Mouse (Mus musculus): ENCODE results near the gene Plk5. TPM values are rescaled to one million over a fixed set of nuclear protein-coding genes. Genes with fewer than 3 reads are reported as not detected.

Gene Plk5
- polyA plus RNA-seq, 1 experiment, result 2.0 TPM

DNA sequence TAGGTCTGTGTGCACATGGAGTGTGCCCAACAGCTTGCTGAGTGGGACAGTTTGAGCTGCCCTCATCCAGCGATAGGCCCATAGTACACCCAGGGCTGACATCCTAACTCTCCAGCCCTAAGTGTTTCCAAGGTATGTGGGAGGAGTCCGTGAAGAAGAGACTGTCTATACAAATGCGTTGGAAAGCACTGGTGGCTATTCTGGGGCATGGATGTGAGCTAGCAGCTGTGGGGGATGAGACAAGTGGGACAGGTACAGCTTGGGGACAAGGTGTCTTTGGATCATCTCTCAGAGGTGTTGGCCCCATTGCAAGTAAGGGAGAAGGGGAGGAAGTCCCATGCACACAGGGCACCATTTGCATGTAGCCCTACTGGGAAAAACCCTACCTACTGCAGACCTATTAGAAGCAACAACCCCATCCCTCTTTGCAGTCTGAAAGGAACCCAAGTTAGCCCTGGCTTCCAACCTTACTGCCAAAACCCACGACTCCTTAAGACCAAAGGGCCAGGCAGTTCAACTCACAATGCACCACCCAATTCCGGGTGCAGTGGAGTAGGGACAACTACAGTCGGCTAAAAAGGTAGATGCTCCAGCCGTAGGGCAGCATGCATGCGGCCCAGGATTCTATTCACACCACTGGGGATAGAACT, 41.4 kb downstream of the Plk5 start:
- Histone ChIP-seq H3K27ac (ENCODE audit: insufficient read depth, low read depth, low read length) (no peak overlapping the region), H3K4me3 (ENCODE audit: insufficient read depth, low read depth, low read length) (no peak overlapping the region), H3K27me3 (replicated peaks; ENCODE audit: control insufficient read depth, insufficient read depth, low read length) (no peaks in the 10 kb centered on the region), H3K36me3 (ENCODE audit: control insufficient read depth, insufficient read depth, low read length) (no peaks in the 10 kb centered on the region; the same call in none of the 2 replicates), H3K4me1 (ENCODE audit: control insufficient read depth, insufficient read depth, low read length) (peaks cover 20% of the 10 kb centered on the region)
- no peak for DNase-seq
- 28% methylated on average over 8 of the region's 8 CpGs for WGBS
- TF ChIP-seq CTCF (conservative IDR thresholded peaks at IDR 0.05; ENCODE audit: insufficient read depth, insufficient read length, low read depth, low read length), result no peak
- no peak for TF ChIP-seq POLR2A (IDR thresholded peaks at IDR 0.05; ENCODE audit: low read depth, low read length)

DNA sequence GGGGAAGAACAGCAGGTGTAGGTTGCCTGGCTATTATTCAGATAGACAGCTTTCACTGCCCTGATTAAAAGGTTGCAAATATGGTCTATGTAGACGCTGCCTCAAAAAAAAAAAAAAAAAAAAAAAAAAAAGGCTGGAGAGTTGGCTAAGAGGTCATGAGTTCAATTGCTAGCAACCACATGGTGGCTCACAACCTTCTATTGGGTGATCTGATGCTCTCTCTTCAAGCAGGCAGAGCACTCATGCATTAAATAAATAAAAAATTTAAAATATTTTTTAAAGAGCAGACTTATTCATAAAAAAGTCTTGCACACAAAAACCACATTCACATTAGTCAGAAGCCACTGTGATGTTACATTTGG, 41.9 kb downstream of the Plk5 start:
- DNase-seq, result no peak
- peak overlapping the region; percentile 46; the same call in 1 of the 2 replicates for H3K4me3 ChIP-seq (ENCODE audit: insufficient read depth, low read depth, low read length)
- 0% methylated on average over 1 of the region's 1 CpGs for WGBS
- peaks cover 15% of the 10 kb centered on the region for H3K4me1 ChIP-seq (ENCODE audit: control insufficient read depth, insufficient read depth, low read length)
- no peaks in the 10 kb centered on the region; the same call in none of the 2 replicates for H3K36me3 ChIP-seq (ENCODE audit: control insufficient read depth, insufficient read depth, low read length)
- H3K27me3 ChIP-seq (replicated peaks; ENCODE audit: control insufficient read depth, insufficient read depth, low read length), result no peaks in the 10 kb centered on the region
- peak overlapping the region; percentile 18; the same call in 1 of the 2 replicates for H3K27ac ChIP-seq (ENCODE audit: insufficient read depth, low read depth, low read length)
- no peak for TF ChIP-seq CTCF (conservative IDR thresholded peaks at IDR 0.05; ENCODE audit: insufficient read depth, insufficient read length, low read depth, low read length)
- no peak for TF ChIP-seq POLR2A (IDR thresholded peaks at IDR 0.05; ENCODE audit: low read depth, low read length)

DNA sequence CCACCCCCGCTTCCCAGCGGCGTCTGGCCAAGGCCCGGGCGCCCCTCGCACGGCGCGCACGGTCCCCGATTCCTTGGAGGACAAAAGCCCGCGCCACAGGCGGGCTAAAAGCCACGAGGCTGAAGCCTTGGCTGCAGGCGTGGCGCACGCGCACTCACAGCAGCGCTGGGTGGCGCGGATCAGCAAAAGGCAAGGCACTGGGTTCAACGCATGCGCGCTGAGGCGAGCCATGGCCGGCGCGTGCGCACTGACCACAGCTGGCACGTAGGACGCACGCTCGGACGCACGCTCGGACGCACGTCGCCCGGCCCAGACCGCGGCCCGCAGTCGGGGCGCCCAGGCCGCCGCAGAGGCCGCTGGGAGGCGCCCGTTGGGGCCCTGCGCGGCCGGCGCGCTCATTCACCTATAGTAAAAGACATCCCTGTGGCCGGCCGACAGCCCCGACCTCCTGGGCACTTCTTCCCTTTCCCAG, 42.5 kb downstream of the Plk5 start:
- peak; percentile 99 for DNase-seq
- no peaks in the 10 kb centered on the region; the same call in none of the 2 replicates for H3K36me3 ChIP-seq (ENCODE audit: control insufficient read depth, insufficient read depth, low read length)
- H3K4me3 ChIP-seq (ENCODE audit: insufficient read depth, low read depth, low read length), result peak overlapping the region; percentile 59
- no peaks in the 10 kb centered on the region for H3K27me3 ChIP-seq (replicated peaks; ENCODE audit: control insufficient read depth, insufficient read depth, low read length)
- H3K27ac ChIP-seq (ENCODE audit: insufficient read depth, low read depth, low read length), result peak overlapping the region; percentile 84
- WGBS, result under 1% methylated on average over 59 of the region's 59 CpGs
- TF ChIP-seq POLR2A (IDR thresholded peaks at IDR 0.05; ENCODE audit: low read depth, low read length), result no peak
- 0 out of 2 replicates have a peak, but pooled peaks have one; percentile 4 for TF ChIP-seq CTCF (conservative IDR thresholded peaks at IDR 0.05; ENCODE audit: insufficient read depth, insufficient read length, low read depth, low read length)
- H3K4me1 ChIP-seq (ENCODE audit: control insufficient read depth, insufficient read depth, low read length), result peaks cover 14% of the 10 kb centered on the region

DNA sequence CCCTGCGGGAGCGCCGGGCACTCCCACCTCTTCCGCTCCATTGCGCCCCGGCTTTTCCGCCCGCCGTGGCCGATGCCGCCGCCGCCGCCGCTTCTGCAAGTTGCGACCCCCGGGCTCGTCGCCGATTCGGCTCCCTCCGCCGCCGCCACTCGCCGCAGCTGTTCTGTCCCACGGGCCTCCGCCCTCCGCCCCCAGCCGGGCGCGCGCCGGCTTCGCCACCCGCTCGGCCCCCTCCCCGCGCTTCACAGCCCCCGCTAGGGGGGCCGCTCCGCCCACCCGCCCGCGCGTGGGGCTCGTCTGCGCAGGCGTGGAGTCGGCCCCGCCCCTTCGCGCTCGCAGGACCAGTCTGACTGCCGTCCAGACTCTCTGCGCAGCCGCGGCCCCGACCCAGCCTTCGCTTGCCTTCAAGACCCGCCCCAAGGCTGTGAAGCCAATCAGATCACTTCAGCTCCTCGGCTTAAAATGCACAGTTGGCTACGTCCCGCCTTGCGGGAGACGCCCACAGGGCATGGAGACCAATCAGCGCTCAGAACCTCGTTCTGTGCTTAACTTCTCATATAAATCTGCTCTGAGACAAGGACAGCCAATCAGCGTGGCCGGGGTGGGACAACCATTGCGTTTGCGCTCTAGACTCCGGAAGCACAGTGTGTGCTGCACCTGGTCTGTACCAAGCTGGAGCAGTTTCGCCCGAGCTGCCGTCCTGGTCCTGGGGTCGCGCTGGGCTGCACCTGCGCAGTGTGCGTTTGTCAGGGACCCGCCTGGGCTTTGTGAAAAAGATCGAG, 43.1 kb downstream of the Plk5 start, which contains the start of gene Mbd3:
Gene Mbd3 (minus strand): TSS at position 360 of the 782 bp plus-strand sequence.
- H3K27ac ChIP-seq (ENCODE audit: insufficient read depth, low read depth, low read length), result peak within 1 kb of the TSS; percentile 84
- no peaks in the 10 kb centered on the region; the same call in none of the 2 replicates for H3K36me3 ChIP-seq (ENCODE audit: control insufficient read depth, insufficient read depth, low read length)
- peak; percentile 98 for TF ChIP-seq POLR2A (IDR thresholded peaks at IDR 0.05; ENCODE audit: low read depth, low read length)
- TF ChIP-seq CTCF (conservative IDR thresholded peaks at IDR 0.05; ENCODE audit: insufficient read depth, insufficient read length, low read depth, low read length), result no peak
- peaks cover 14% of the 10 kb centered on the region for H3K4me1 ChIP-seq (ENCODE audit: control insufficient read depth, insufficient read depth, low read length)
- H3K4me3 ChIP-seq (ENCODE audit: insufficient read depth, low read depth, low read length), result peak within 1 kb of the TSS; percentile 63
- WGBS, result under 1% methylated on average over 79 of the region's 82 CpGs
- H3K27me3 ChIP-seq (replicated peaks; ENCODE audit: control insufficient read depth, insufficient read depth, low read length), result no peaks in the 10 kb centered on the region
- DNase-seq, result peak; percentile 100

DNA sequence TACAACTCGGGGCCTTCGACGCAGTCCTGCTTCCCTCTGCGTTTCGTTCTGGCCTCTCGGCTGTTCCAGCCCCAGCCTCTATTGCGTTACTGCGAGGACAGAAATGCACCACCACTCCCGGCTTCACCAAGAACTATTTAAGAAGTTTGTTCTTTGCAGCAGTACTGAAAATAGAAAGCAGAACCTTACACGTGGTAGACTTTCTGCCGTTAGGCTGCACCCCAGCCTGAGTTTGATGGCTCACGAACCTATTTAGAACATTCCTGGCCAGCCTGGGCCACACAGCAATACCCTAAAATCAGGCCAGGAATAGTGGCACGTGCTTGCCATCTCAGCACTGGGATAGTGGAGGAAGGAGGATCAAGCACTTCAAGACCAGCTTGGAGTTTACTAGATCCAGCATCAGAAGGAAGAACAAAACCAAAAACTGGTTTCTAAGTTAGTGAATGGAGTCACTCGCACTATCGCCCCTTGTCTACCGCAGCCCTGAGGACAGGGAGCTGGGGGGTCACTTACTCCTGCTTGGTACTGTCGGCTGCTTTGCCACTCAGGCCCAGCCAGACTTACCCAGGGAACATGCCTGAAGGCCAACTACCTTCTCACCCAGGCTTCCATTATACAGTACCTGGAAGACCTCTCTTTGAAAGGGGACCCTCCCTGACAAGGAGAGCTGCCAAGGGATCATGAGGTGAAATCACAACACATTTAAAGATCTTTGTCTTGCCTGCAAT, 43.9 kb downstream of the Plk5 start:
- Histone ChIP-seq H3K4me3 (ENCODE audit: insufficient read depth, low read depth, low read length) (peak overlapping the region; percentile 63), H3K27me3 (replicated peaks; ENCODE audit: control insufficient read depth, insufficient read depth, low read length) (no peaks in the 10 kb centered on the region), H3K4me1 (ENCODE audit: control insufficient read depth, insufficient read depth, low read length) (peaks cover 19% of the 10 kb centered on the region), H3K36me3 (ENCODE audit: control insufficient read depth, insufficient read depth, low read length) (no peaks in the 10 kb centered on the region; the same call in 1 of the 2 replicates), H3K27ac (ENCODE audit: insufficient read depth, low read depth, low read length) (peak overlapping the region; percentile 55)
- WGBS, result 10% methylated on average over 17 of the region's 17 CpGs
- TF ChIP-seq CTCF (conservative IDR thresholded peaks at IDR 0.05; ENCODE audit: insufficient read depth, insufficient read length, low read depth, low read length), result no peak
- TF ChIP-seq POLR2A (IDR thresholded peaks at IDR 0.05; ENCODE audit: low read depth, low read length), result no peak
- DNase-seq, result no peak

DNA sequence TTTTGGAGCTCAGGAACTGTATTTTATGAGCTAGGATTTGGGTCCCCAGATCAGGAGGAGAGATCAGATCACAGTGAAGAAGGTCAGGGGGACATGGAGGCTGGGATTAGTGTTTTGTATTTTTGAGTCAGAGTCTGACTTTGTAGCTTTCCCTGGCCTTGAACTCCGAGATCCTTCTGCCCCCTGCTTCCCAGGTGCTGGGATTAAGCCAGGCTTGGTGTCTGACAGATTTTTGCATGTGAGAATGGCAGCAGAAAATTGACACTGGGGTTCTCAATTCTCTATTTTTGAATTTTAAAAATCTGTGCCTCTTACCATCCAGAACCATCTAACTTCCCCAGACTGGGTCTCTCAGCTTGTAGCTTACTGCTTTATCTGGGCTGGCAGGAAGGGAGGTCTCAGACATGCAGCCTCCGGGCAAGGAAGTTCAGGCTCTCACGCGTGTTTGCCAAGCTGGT, 44.5 kb downstream of the Plk5 start:
- Histone ChIP-seq H3K36me3 (ENCODE audit: control insufficient read depth, insufficient read depth, low read length) (no peaks in the 10 kb centered on the region; the same call in 1 of the 2 replicates), H3K4me1 (ENCODE audit: control insufficient read depth, insufficient read depth, low read length) (peaks cover 25% of the 10 kb centered on the region), H3K27me3 (replicated peaks; ENCODE audit: control insufficient read depth, insufficient read depth, low read length) (no peaks in the 10 kb centered on the region), H3K4me3 (ENCODE audit: insufficient read depth, low read depth, low read length) (no peak overlapping the region), H3K27ac (ENCODE audit: insufficient read depth, low read depth, low read length) (no peak overlapping the region)
- no peak for DNase-seq
- TF ChIP-seq CTCF (conservative IDR thresholded peaks at IDR 0.05; ENCODE audit: insufficient read depth, insufficient read length, low read depth, low read length) (no peak), POLR2A (IDR thresholded peaks at IDR 0.05; ENCODE audit: low read depth, low read length) (no peak)
- 68% methylated on average over 4 of the region's 4 CpGs for WGBS
